Mouse (Mus musculus): ENCODE data around the gene Slc6a11. TPM values are rescaled to one million over a fixed set of nuclear protein-coding genes. Genes with fewer than 3 reads are reported as not detected.

The Slc6a11 gene
- total RNA-seq, 1 experiment from 2014 or later = not detected

DNA sequence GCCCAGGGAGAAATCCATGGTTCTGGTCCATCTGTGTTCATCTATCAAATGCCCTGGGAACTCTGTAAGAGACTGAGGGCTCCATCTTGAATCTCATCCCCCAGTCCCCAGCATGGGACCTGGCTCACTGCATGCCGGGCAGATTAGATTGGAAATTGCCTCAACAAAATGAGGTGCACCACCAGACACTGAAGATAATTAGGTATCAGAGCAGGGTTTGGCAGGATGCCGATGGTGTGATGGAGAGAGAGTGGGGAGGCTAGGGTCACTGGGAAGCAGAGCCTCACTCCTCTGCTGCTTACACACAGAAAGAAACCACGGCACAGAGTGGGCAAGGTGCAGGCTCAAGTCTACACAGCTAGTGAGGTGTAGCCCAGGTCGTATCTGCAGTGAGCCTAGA lies 164.0 kb downstream of the Slc6a11 start:
- no peak for ATAC-seq (replicated peaks; ENCODE audit: low read depth, poor library complexity, severe bottlenecking)

DNA sequence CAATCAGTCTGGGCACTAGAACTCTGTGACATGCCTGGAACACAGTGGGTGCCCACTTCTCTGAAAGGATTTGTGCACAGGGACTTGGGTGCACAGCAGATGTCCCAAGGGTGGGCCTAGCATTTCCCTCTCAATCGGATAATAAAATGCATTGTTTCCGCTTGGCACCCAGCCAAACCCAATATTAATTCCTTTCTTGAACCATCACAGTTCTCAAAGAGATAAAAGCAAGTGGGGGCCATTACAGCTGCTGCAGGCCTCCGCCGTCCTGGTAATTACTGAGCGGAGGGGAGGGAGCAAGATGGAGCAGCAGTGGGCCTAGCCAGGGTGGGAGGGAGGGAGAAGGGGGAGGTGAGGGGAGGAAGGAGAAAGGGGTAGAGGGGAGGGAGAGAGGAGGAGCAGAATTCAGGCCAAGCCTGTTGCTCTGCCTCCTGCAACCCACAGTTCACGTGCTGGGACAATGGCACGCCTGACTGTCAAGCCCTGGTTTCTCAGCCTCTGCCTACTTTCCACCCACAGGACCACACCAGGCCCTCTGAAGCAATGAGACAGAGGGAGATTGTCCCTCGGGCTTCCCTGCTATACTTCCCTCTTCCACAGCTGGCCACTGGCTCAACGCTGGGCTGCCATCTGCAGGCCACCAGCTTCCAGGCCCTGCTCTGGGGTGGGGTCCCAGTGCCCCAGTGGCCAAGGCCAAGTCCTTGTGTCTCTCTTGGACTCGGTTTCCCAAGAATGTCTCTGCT lies 166.4 kb downstream of the Slc6a11 start:
- ATAC-seq (replicated peaks; ENCODE audit: low read depth, poor library complexity, severe bottlenecking) = no peak

Other genes starting within 250 kb of the Slc6a11 start
- gene Atp2b2, start 88.6 kb upstream of the Slc6a11 start, total RNA-seq (2017) = not detected in 2 replicates
- gene Slc6a1, start 151.4 kb downstream of the Slc6a11 start, total RNA-seq (2017) = not detected in 2 replicates